Mouse (Mus musculus): ENCODE data around the gene Pacs2.
A peak's percentile ranks its signal among the peaks of the same experiment; 100 is the strongest.

DNA sequence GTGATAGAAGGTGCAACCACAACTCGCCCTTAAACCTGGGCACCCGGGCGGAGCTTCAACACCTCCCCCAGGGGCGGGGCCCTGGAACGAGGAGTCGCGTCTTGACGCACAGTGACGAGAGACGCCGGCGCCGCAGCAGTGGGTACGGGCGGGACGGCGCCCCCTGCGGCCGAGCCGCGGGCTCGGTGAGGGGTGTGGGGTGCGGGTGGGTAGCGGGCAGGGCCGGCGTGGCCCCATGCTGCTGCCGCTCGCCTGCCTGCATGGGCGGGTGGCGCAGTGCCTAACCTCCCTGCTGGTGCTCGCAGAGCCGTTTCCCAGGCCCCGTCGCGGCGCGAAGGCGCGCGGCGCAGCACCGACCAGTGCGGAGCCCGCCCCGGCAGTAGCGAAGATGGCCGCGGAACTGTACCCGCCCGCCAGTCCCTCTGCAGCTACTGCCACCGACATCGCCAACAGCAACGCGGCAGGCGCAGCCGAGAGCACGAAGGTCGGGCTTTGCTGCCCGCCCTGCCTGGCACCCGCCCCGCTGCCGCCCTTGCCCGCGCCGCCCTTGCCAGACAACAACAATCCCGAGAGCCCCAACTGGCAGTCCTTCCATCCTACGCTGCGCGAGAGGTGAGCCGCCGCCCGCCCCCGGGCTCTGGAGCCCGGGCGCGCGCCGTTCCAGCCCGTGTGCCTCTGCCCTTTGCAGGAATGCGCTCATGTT, 37.8 kb upstream of the Pacs2 start, which contains the start of gene Btbd6:
- TF ChIP-seq POLR2A (IDR thresholded peaks at IDR 0.05; ENCODE audit: low read depth, low read length) = peak; percentile 12
- TF ChIP-seq CTCF (conservative IDR thresholded peaks at IDR 0.05; ENCODE audit: insufficient read depth, insufficient read length, low read depth, low read length) = peak; percentile 42

All from kidney, adult 2 months (tissue).